Mouse (Mus musculus): Measurements from ENCODE around the gene Mapkapk2.

DNA sequence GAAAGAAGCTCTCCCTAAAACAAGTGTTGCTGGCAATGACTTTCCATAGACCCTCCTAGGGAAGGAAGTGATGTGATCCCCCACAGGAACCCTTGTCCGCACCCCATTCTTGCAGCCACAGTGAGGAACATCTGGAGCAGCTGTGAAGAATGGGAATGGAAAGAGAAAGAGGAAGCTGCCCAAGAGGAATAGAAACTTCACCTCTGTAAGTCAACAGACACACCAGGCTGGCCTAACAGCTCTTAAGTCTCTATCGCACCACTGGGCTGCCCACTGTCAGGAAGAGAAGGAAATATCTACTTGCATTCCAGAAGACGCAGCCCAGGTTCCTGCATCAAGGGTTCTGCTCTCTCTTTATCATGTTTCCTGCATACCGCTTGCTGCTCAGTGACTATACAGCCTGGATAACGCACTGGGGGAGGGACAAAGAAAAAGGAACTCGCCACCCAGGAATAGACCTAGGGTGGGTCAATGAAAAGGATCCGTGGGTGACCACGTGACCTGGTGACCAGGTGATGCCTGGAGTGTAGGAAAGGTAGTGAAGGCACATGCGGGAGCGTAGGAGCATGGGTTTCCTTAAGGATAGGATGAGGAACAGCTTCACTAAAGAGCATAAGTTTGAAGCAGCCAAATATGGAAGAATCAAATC lies 6.3 kb upstream of the Mapkapk2 start:
- TF ChIP-seq CTCF (IDR thresholded peaks at IDR 0.05; ENCODE audit: borderline replicate concordance, insufficient read depth, low read depth, low read length), result no peak
- TF ChIP-seq POLR2A (IDR thresholded peaks at IDR 0.05; ENCODE audit: borderline replicate concordance, insufficient read depth, low read length), result no peak
